Mouse (Mus musculus): ENCODE measurements around the gene Ank3. TPM values are rescaled to one million over a fixed set of nuclear protein-coding genes. Genes with fewer than 3 reads are reported as not detected.
A peak's percentile ranks its signal among the peaks of the same experiment; 100 is the strongest.

Gene Ank3
- polyA plus RNA-seq, 1 experiment from 2014 or later: 24.5 TPM

DNA sequence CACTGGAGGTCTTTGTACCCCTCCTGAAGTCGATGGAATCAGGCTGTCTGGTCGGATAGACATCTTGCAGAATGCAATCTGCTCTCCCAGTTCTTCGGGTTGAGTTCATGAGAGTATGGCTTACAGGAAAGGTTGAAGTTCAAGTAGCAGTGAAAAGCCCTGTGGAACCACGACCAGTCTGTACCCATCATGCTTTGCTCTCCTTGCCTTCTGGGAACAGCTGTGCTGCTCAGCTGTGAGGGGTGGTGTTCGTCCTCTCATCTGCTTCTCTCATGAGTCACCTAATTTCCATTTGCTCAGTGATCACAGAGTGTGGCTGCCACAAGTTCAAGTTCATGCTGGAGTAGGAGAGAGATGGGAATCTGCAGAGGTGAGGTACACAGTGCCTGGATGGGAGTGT lies 348.2 kb downstream of the Ank3 start:
- Histone ChIP-seq H3K4me1 (ENCODE audit: insufficient read depth, low read depth, low read length) (no peaks in the 10 kb centered on the region), H3K4me2 (replicated peaks; ENCODE audit: low read depth, low read length) (no peak overlapping the region), H3K4me3 (ENCODE audit: low read depth, low read length) (no peak overlapping the region), H3K27ac (ENCODE audit: low read length) (no peak overlapping the region), H3K36me3 (ENCODE audit: insufficient read depth, low read length) (no peaks in the 10 kb centered on the region), H3K9me3 (ENCODE audit: low read length) (no peaks in the 10 kb centered on the region), H3K27me3 (replicated peaks; ENCODE audit: insufficient read depth, low read length) (no peaks in the 10 kb centered on the region), H3K9ac (replicated peaks; ENCODE audit: low read depth) (no peak overlapping the region)
- ATAC-seq (no peak), DNase-seq (ENCODE audit: low spot score) (peak; percentile 11)
- TF ChIP-seq CTCF (IDR thresholded peaks at IDR 0.05): no peak
- no peak for TF ChIP-seq EP300 (IDR thresholded peaks at IDR 0.05)
- WGBS: 47% methylated on average over 5 of the region's 5 CpGs

DNA sequence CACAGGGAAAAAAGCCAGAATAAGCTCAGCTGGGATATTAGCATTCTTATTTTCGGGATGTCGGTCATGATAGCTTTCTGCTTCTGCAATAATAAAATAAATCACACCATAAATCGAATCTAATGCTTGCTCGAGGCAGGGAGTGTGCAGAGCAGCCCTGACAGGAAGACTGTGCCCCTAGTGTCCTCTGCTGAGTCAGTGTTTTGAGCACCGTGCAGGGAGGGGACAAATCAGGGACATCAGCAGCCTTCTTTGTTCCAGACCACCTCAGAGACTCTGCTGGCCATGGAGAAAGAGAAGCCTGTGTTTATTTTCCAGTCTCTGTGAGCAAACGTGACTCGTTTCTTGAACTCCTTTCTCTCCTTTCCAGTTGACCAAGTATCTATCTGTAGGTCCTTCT lies 352.8 kb downstream of the Ank3 start:
- no peak for ATAC-seq
- Histone ChIP-seq H3K9ac (replicated peaks; ENCODE audit: low read depth) (no peak overlapping the region), H3K27ac (ENCODE audit: low read length) (no peak overlapping the region), H3K4me2 (replicated peaks; ENCODE audit: low read depth, low read length) (no peak overlapping the region), H3K4me1 (ENCODE audit: insufficient read depth, low read depth, low read length) (no peaks in the 10 kb centered on the region), H3K36me3 (ENCODE audit: insufficient read depth, low read length) (no peaks in the 10 kb centered on the region), H3K9me3 (ENCODE audit: low read length) (no peaks in the 10 kb centered on the region), H3K4me3 (ENCODE audit: low read depth, low read length) (no peak overlapping the region), H3K27me3 (replicated peaks; ENCODE audit: insufficient read depth, low read length) (no peaks in the 10 kb centered on the region)
- TF ChIP-seq EP300 (IDR thresholded peaks at IDR 0.05): no peak
- no peak for TF ChIP-seq CTCF (IDR thresholded peaks at IDR 0.05)
- DNase-seq (ENCODE audit: low spot score): no peak
- WGBS: 31% methylated on average over 7 of the region's 7 CpGs

DNA sequence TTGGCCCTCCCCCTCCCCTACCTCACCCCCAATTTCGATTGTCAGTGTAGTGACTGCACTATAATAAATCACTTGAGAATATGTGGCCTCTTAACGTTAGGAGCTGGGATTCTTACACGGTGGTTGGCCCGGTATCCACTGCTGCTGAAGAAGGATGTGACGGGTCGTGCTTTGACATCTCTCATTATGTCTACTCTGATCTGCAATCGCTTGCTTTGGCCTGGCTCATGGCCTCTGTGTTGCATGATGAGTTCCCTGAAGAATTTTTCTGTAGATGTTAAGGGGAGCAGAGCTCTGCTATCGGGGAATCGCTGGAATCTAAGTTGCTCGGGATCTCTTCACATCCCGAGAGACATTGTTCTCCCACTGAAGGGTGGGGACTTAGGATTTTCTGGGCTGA lies 354.9 kb downstream of the Ank3 start:
- no peak overlapping the region for H3K27ac ChIP-seq (ENCODE audit: low read length)
- WGBS: 64% methylated on average over 11 of the region's 11 CpGs
- H3K4me2 ChIP-seq (replicated peaks; ENCODE audit: low read depth, low read length): no peak overlapping the region
- no peak for ATAC-seq
- H3K27me3 ChIP-seq (replicated peaks; ENCODE audit: insufficient read depth, low read length): no peaks in the 10 kb centered on the region
- H3K9me3 ChIP-seq (ENCODE audit: low read length): no peaks in the 10 kb centered on the region
- no peak overlapping the region for H3K4me3 ChIP-seq (ENCODE audit: low read depth, low read length)
- no peak overlapping the region for H3K9ac ChIP-seq (replicated peaks; ENCODE audit: low read depth)
- no peak for DNase-seq (ENCODE audit: low spot score)
- H3K4me1 ChIP-seq (ENCODE audit: insufficient read depth, low read depth, low read length): no peaks in the 10 kb centered on the region
- no peak for TF ChIP-seq EP300 (IDR thresholded peaks at IDR 0.05)
- no peak for TF ChIP-seq CTCF (IDR thresholded peaks at IDR 0.05)
- H3K36me3 ChIP-seq (ENCODE audit: insufficient read depth, low read length): no peaks in the 10 kb centered on the region

DNA sequence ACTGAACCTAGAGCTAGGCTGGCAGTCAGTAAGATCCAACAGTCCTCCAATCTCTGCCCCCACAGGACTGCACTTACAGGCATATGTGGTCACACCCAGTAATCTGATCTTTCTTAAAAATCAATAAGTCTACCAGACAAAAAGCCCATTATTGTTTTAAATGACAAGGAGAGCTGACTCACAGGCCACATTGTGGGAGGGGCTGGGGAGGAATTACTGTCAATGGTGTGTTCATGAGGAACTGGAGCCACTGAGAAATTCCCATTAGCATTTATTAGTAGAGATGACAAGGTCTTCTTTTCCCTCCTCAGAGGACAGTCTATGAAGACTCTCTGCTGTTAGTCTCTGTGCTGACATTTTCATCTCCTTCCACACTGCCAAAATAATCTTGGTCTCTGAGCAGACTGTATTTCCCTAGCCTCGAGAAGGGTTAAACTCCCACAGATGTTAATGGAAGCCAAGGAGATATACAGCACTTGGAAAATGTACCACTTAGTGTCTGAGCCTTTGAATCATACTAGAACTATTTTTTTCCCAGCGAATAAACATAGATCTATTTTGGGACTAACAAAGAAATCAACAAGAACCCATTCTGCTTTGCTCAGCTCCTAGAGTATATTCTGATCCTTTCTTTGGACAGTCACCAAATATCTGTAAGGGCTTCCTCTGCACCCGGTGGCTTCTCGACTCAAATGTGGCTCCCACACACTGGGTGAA lies 358.5 kb downstream of the Ank3 start:
- Histone ChIP-seq H3K4me2 (replicated peaks; ENCODE audit: low read depth, low read length) (no peak overlapping the region), H3K9me3 (ENCODE audit: low read length) (no peaks in the 10 kb centered on the region), H3K4me3 (ENCODE audit: low read depth, low read length) (no peak overlapping the region), H3K36me3 (ENCODE audit: insufficient read depth, low read length) (no peaks in the 10 kb centered on the region), H3K27me3 (replicated peaks; ENCODE audit: insufficient read depth, low read length) (no peaks in the 10 kb centered on the region), H3K4me1 (ENCODE audit: insufficient read depth, low read depth, low read length) (no peaks in the 10 kb centered on the region), H3K27ac (ENCODE audit: low read length) (no peak overlapping the region), H3K9ac (replicated peaks; ENCODE audit: low read depth) (no peak overlapping the region)
- no peak for DNase-seq (ENCODE audit: low spot score)
- WGBS: 50% methylated on average over 4 of the region's 4 CpGs
- TF ChIP-seq EP300 (IDR thresholded peaks at IDR 0.05) (no peak), CTCF (IDR thresholded peaks at IDR 0.05) (no peak)
- ATAC-seq: no peak

DNA sequence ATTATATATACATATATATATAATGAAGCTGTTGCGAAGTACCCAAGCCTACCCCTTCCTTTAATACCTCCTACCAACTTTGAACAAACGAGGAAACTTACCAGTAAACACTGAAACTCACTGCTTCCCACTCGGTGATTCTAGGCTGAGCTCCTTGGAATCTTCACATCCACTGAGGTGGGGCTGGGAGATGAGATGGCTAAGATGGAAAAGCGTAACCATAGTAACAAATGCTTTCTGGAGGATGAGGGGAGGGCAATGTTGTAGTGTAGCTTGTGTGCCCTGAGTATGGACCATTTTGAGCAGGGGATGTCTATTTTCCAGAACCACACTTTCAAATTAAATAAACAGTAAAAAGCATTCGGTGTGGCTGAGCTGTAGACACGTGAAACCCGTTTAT lies 364.4 kb downstream of the Ank3 start:
- Histone ChIP-seq H3K36me3 (ENCODE audit: insufficient read depth, low read length) (no peaks in the 10 kb centered on the region), H3K27ac (ENCODE audit: low read length) (no peak overlapping the region), H3K4me3 (ENCODE audit: low read depth, low read length) (no peak overlapping the region), H3K9me3 (ENCODE audit: low read length) (no peaks in the 10 kb centered on the region), H3K4me2 (replicated peaks; ENCODE audit: low read depth, low read length) (no peak overlapping the region), H3K4me1 (ENCODE audit: insufficient read depth, low read depth, low read length) (no peaks in the 10 kb centered on the region), H3K9ac (replicated peaks; ENCODE audit: low read depth) (no peak overlapping the region), H3K27me3 (replicated peaks; ENCODE audit: insufficient read depth, low read length) (no peaks in the 10 kb centered on the region)
- ATAC-seq: no peak
- DNase-seq (ENCODE audit: low spot score): no peak
- TF ChIP-seq EP300 (IDR thresholded peaks at IDR 0.05) (no peak), CTCF (IDR thresholded peaks at IDR 0.05) (no peak)
- 39% methylated on average over 7 of the region's 7 CpGs for WGBS

DNA sequence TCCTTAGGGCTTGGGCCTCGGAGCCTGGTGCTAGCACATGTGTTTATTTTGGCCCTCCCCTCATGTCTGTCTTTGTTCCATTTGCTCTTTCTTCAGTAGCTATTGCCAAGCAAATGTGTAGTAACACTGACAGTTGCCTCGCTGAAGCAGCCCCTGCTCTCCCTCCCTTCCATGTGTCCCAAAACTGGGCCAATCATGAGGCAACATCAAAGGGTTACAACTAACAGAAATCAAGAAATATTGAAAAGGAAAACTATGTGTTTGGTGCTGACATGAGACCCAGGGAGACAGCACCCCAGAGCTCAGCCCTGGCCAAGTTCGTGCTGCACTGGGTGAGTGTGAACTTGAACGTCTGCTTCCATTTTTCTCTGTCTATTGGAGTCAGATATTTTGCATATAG lies 365.8 kb downstream of the Ank3 start:
- Histone ChIP-seq H3K27me3 (replicated peaks; ENCODE audit: insufficient read depth, low read length) (no peaks in the 10 kb centered on the region), H3K36me3 (ENCODE audit: insufficient read depth, low read length) (no peaks in the 10 kb centered on the region), H3K4me3 (ENCODE audit: low read depth, low read length) (no peak overlapping the region), H3K4me2 (replicated peaks; ENCODE audit: low read depth, low read length) (no peak overlapping the region), H3K9ac (replicated peaks; ENCODE audit: low read depth) (no peak overlapping the region), H3K27ac (ENCODE audit: low read length) (no peak overlapping the region), H3K4me1 (ENCODE audit: insufficient read depth, low read depth, low read length) (no peaks in the 10 kb centered on the region), H3K9me3 (ENCODE audit: low read length) (no peaks in the 10 kb centered on the region)
- ATAC-seq (peak; percentile 35; the same call in 1 of the 2 replicates), DNase-seq (ENCODE audit: low spot score) (peak; percentile 22)
- TF ChIP-seq EP300 (IDR thresholded peaks at IDR 0.05) (no peak), CTCF (IDR thresholded peaks at IDR 0.05) (no peak)
- 51% methylated on average over 4 of the region's 4 CpGs for WGBS

Data from lung, postnatal 0 days (tissue).